Mouse (Mus musculus) myocyte (in vitro differentiated cells): ENCODE measurements at regions not wholly inside any gene's neighbourhood (a gene's known extent, or its start where the extent isn't known, plus 50 kb on each side); places are given as distances from the start of the nearest gene placed in this dataset.

Experiments used
- H3K27me3 ChIP-seq: one replicate; pipeline ENCODE4 v1.6.1; 2011; ENCODE audit not compliant: control insufficient read depth, insufficient read depth, insufficient read length
- H3K36me3 ChIP-seq: one replicate; pipeline ENCODE4 v1.6.1; 2011; ENCODE audit not compliant: control insufficient read depth, insufficient read depth
- H3K4me2 ChIP-seq: one replicate; pipeline ENCODE4 v1.6.1; 2011; ENCODE audit warnings: low read depth, control low read depth
- H3K4me3 ChIP-seq: one replicate; pipeline ENCODE4 v1.5.1; 2011; ENCODE audit warnings: mild to moderate bottlenecking, control low read depth, moderate library complexity
- H3K79me2 ChIP-seq: one replicate; pipeline ENCODE4 v1.6.1; 2011; ENCODE audit not compliant: control insufficient read depth, insufficient read depth
- H3ac ChIP-seq: one replicate; pipeline ENCODE4 v1.6.1; 2011; ENCODE audit not compliant: control insufficient read depth, insufficient read length
- CEBPB ChIP-seq: IDR thresholded peaks from 2 replicates; pipeline ENCODE4 v1.6.1; 2011; ENCODE audit warnings: mild to moderate bottlenecking, moderate library complexity; ENCODE audit not compliant: poor library complexity, insufficient read depth, severe bottlenecking
- E2F4 ChIP-seq: IDR thresholded peaks from one replicate; pipeline ENCODE4 v1.6.1; 2011; ENCODE audit warnings: mild to moderate bottlenecking, control low read depth, moderate library complexity; ENCODE audit not compliant: insufficient read depth
- MAX ChIP-seq: IDR thresholded peaks from one replicate; pipeline ENCODE4 v1.6.1; 2011; ENCODE audit warnings: low read depth, mild to moderate bottlenecking, control low read depth
- MYOD1 ChIP-seq, 3 experiments: IDR thresholded peaks; one replicate each; pipeline ENCODE4 v1.6.1; 2011; ENCODE audit warnings: control low read depth in 2 of 3, low read depth in 2 of 3, mild to moderate bottlenecking in 2 of 3, moderate library complexity in 1 of 3; ENCODE audit not compliant: insufficient read length in 2 of 3, control insufficient read depth in 1 of 3
- MYOG ChIP-seq, 3 experiments: IDR thresholded peaks; one replicate each; pipeline ENCODE4 v1.6.1; 2011; ENCODE audit warnings: control low read depth in 2 of 3, low read depth in 2 of 3, mild to moderate bottlenecking in 2 of 3; ENCODE audit not compliant: insufficient read length in 2 of 3, control insufficient read depth in 1 of 3, insufficient read depth in 1 of 3
- POLR2A ChIP-seq: IDR thresholded peaks from one replicate; pipeline ENCODE4 v1.6.1; 2011; ENCODE audit warnings: low read depth, mild to moderate bottlenecking, control low read depth, moderate library complexity; ENCODE audit not compliant: insufficient read length
- POLR2AphosphoS2 ChIP-seq: IDR thresholded peaks from one replicate; pipeline ENCODE4 v1.6.1; 2011; ENCODE audit warnings: low read depth, control low read depth; ENCODE audit not compliant: insufficient read length
- REST ChIP-seq: IDR thresholded peaks from one replicate; pipeline ENCODE4 v1.6.1; 2011; ENCODE audit warnings: mild to moderate bottlenecking, control low read depth, moderate library complexity; ENCODE audit not compliant: insufficient read depth, insufficient read length
- SRF ChIP-seq: IDR thresholded peaks from one replicate; pipeline ENCODE4 v1.6.1; 2011; ENCODE audit warnings: low read depth; ENCODE audit not compliant: control insufficient read depth, insufficient read length
- TCF12 ChIP-seq: IDR thresholded peaks from one replicate; pipeline ENCODE4 v1.6.1; 2011; ENCODE audit warnings: mild to moderate bottlenecking, control low read depth; ENCODE audit not compliant: poor library complexity, insufficient read depth, severe bottlenecking
- TCF3 ChIP-seq: IDR thresholded peaks from one replicate; pipeline ENCODE4 v1.6.1; 2011; ENCODE audit warnings: low read depth, control low read depth; ENCODE audit not compliant: insufficient read length
- USF1 ChIP-seq: IDR thresholded peaks from one replicate; pipeline ENCODE4 v1.6.1; 2011; ENCODE audit warnings: low read depth, mild to moderate bottlenecking, control low read depth, moderate library complexity

GRCm38 (mm10) chr1:56219700-56220099, 417.5 kb downstream of the Hsfy2 start:
- no peaks in the 10 kb centered on the region for H3K79me2 ChIP-seq
- H3K27me3 ChIP-seq = no peaks in the 10 kb centered on the region
- H3K36me3 ChIP-seq = no peaks in the 10 kb centered on the region
- H3K4me3 ChIP-seq = no peak overlapping the region
- no peak overlapping the region for H3K4me2 ChIP-seq
- no peak overlapping the region for H3ac ChIP-seq
- no peak for TF ChIP-seq MAX
- TF ChIP-seq SRF = no peak
- no peak for TF ChIP-seq MYOD1 (IDR thresholded peaks at IDR 0.05; ENCODE audit: control insufficient read depth in 1 of 3, insufficient read length in 2 of 3, low read depth in 2 of 3)
- no peak for TF ChIP-seq TCF3
- TF ChIP-seq TCF12 = no peak
- TF ChIP-seq POLR2AphosphoS2 = no peak
- no peak for TF ChIP-seq E2F4
- TF ChIP-seq MYOG (IDR thresholded peaks at IDR 0.05; ENCODE audit: control insufficient read depth in 1 of 3, insufficient read depth in 1 of 3, insufficient read length in 2 of 3, low read depth in 2 of 3) = no peak
- no peak for TF ChIP-seq USF1
- no peak for TF ChIP-seq POLR2A
- TF ChIP-seq CEBPB = no peak
- no peak for TF ChIP-seq REST

GRCm38 (mm10) chr1:56210712-56211371, 426.4 kb downstream of the Hsfy2 start:
- Histone ChIP-seq H3K27me3 (no peaks in the 10 kb centered on the region), H3ac (no peak overlapping the region), H3K4me3 (no peak overlapping the region), H3K79me2 (no peaks in the 10 kb centered on the region), H3K4me2 (no peak overlapping the region), H3K36me3 (no peaks in the 10 kb centered on the region)
- TF ChIP-seq CEBPB (no peak), E2F4 (no peak), POLR2A (no peak), MAX (no peak)

GRCm38 (mm10) chr1:56206615-56207267, 430.5 kb downstream of the Hsfy2 start:
- no peak overlapping the region for H3K4me2 ChIP-seq
- H3K27me3 ChIP-seq = no peaks in the 10 kb centered on the region
- TF ChIP-seq MAX (no peak), CEBPB (no peak), REST (no peak), POLR2AphosphoS2 (no peak), E2F4 (no peak), SRF (no peak), TCF12 (no peak), MYOD1 (IDR thresholded peaks at IDR 0.05; ENCODE audit: control insufficient read depth in 1 of 3, insufficient read length in 2 of 3, low read depth in 2 of 3) (no peak), USF1 (no peak), MYOG (IDR thresholded peaks at IDR 0.05; ENCODE audit: control insufficient read depth in 1 of 3, insufficient read depth in 1 of 3, insufficient read length in 2 of 3, low read depth in 2 of 3) (no peak), TCF3 (no peak), POLR2A (no peak)
- H3K36me3 ChIP-seq = no peaks in the 10 kb centered on the region
- no peak overlapping the region for H3K4me3 ChIP-seq
- H3K79me2 ChIP-seq = no peaks in the 10 kb centered on the region
- H3ac ChIP-seq = no peak overlapping the region

- no peak overlapping the region for H3K4me3 ChIP-seq
- no peaks in the 10 kb centered on the region for H3K36me3 ChIP-seq
- TF ChIP-seq POLR2A (no peak), TCF3 (no peak), E2F4 (no peak), TCF12 (no peak), POLR2AphosphoS2 (no peak), CEBPB (no peak), MAX (no peak), SRF (no peak), REST (no peak), USF1 (no peak), MYOG (IDR thresholded peaks at IDR 0.05; ENCODE audit: control insufficient read depth in 1 of 3, insufficient read depth in 1 of 3, insufficient read length in 2 of 3, low read depth in 2 of 3) (no peak), MYOD1 (IDR thresholded peaks at IDR 0.05; ENCODE audit: control insufficient read depth in 1 of 3, insufficient read length in 2 of 3, low read depth in 2 of 3) (no peak)
- H3K79me2 ChIP-seq = no peaks in the 10 kb centered on the region
- no peak overlapping the region for H3ac ChIP-seq
- no peak overlapping the region for H3K4me2 ChIP-seq
- no peaks in the 10 kb centered on the region for H3K27me3 ChIP-seq
These were observed 442.0 kb downstream of the Hsfy2 start for GRCm38 (mm10) chr1:56195224-56195623.
